ENCODE assay signal across 18 mouse cellular contexts in genomic region chr17:28286133-28286532, GRCm38 (mm10). TPM values are rescaled to one million over a fixed set of nuclear protein-coding genes. Genes with fewer than 3 reads are reported as not detected.
DNase-seq lines count a peak whose midpoint lies in the region; ATAC-seq and TF ChIP-seq lines count a peak whose summit lies in the region.
"Had no signal": no experiment of that assay in that cellular context is flagged by ENCODE, and none has a peak within 500 bp of the region (broad histone marks: within the 10 kb centered on the region; RNA-seq: fewer than 3 reads in every experiment).

No protein-coding gene starts in this region.

- no peaks in the 10 kb centered on the region for H3K27me3 ChIP-seq in cerebellum, adult 2 months (ENCODE audit: control insufficient read depth, insufficient read depth, low read length)
- no peaks in the 10 kb centered on the region for H3K27me3 ChIP-seq in hindbrain, embryonic 13.5 days
- H3K27me3 ChIP-seq in hindbrain, embryonic 11.5 days (ENCODE audit: control insufficient read depth, insufficient read depth, low read length), result no peaks in the 10 kb centered on the region
- H3K27me3 ChIP-seq in midbrain, embryonic 16.5 days (ENCODE audit: control insufficient read depth, insufficient read depth, low read depth, low read length), result no peaks in the 10 kb centered on the region
- no peaks in the 10 kb centered on the region for H3K27me3 ChIP-seq in midbrain, embryonic 15.5 days (replicated peaks)
- H3K27me3 ChIP-seq: CH12.LX; heart, embryonic 12.5 days; liver, embryonic 13.5 days; lung, embryonic 15.5 days; neural tube, embryonic 12.5 days had no signal

- TF ChIP-seq CTCF in cerebellum, adult 2 months (IDR thresholded peaks at IDR 0.05; ENCODE audit: borderline replicate concordance, insufficient read depth, low read depth, low read length), result no peak

- no peak for DNase-seq in cerebellum, adult 2 months
- no peak for DNase-seq in cerebellum, adult 9-10 months
- DNase-seq in hindbrain, embryonic 11.5 days (ENCODE audit: low spot score), result no peak
- DNase-seq in MN1 (ENCODE audit: low spot score), result no peak
- no peak for DNase-seq in heart, postnatal 4 days
- DNase-seq: adrenal gland, adult 8-10 months; layer of hippocampus, postnatal 36 days; liver, embryonic 13.5 days; right cerebral cortex, postnatal 14 days; thymus, postnatal 14 days had no signal

- peak overlapping the region; percentile 13; the same call in 1 of the 2 replicates for H3K9ac ChIP-seq in hindbrain, embryonic 13.5 days
- H3K9ac ChIP-seq in hindbrain, embryonic 11.5 days (ENCODE audit: low read depth, low read length), result no peak overlapping the region
- 0 out of 2 replicates have a peak overlapping the region, but pooled peaks have one; percentile 0 for H3K9ac ChIP-seq in midbrain, embryonic 16.5 days (ENCODE audit: low read depth, low read length)
- H3K9ac ChIP-seq in midbrain, embryonic 15.5 days, result no peak overlapping the region
- H3K9ac ChIP-seq: heart, embryonic 12.5 days; liver, embryonic 13.5 days; lung, embryonic 15.5 days; neural tube, embryonic 12.5 days had no signal

- no peak overlapping the region for H3K4me2 ChIP-seq in hindbrain, embryonic 13.5 days
- H3K4me2 ChIP-seq in hindbrain, embryonic 11.5 days (replicated peaks; ENCODE audit: low read depth, low read length), result no peak overlapping the region
- H3K4me2 ChIP-seq in midbrain, embryonic 16.5 days (ENCODE audit: low read length), result no peak overlapping the region
- H3K4me2 ChIP-seq in midbrain, embryonic 15.5 days, result no peak overlapping the region
- H3K4me2 ChIP-seq: heart, embryonic 12.5 days; liver, embryonic 13.5 days; lung, embryonic 15.5 days; neural tube, embryonic 12.5 days had no signal

- peak overlapping the region; percentile 3; the same call in 1 of the 2 replicates for H3K27ac ChIP-seq in cerebellum, adult 2 months (ENCODE audit: insufficient read depth, low read length)
- H3K27ac ChIP-seq in hindbrain, embryonic 13.5 days, result no peak overlapping the region
- no peak overlapping the region; the same call in 1 of the 2 replicates for H3K27ac ChIP-seq in hindbrain, embryonic 11.5 days (ENCODE audit: low read depth, low read length)
- no peak overlapping the region for H3K27ac ChIP-seq in midbrain, embryonic 16.5 days (ENCODE audit: low read length)
- H3K27ac ChIP-seq in midbrain, embryonic 15.5 days, result no peak overlapping the region
- H3K27ac ChIP-seq: liver, embryonic 13.5 days; lung, embryonic 15.5 days; neural tube, embryonic 12.5 days had no signal

- no peak for ATAC-seq in hindbrain, embryonic 13.5 days (ENCODE audit: low FRiP score)
- no peak for ATAC-seq in hindbrain, embryonic 11.5 days (ENCODE audit: low FRiP score)
- ATAC-seq in midbrain, embryonic 16.5 days, result no peak
- ATAC-seq in midbrain, embryonic 15.5 days (replicated peaks), result no peak
- ATAC-seq: intestine, embryonic 16.5 days had no signal

- 50% methylated on average over 10 of the region's 10 CpGs for WGBS in cerebellum, adult 2 months
- 77% methylated on average over 10 of the region's 10 CpGs for WGBS in hindbrain, embryonic 13.5 days
- WGBS in hindbrain, embryonic 11.5 days, result 85% methylated on average over 10 of the region's 10 CpGs
- WGBS in midbrain, embryonic 16.5 days, result 90% methylated on average over 10 of the region's 10 CpGs
- WGBS in midbrain, embryonic 15.5 days, result 86% methylated on average over 10 of the region's 10 CpGs

- H3K4me1 ChIP-seq in cerebellum, adult 2 months (ENCODE audit: control insufficient read depth, insufficient read depth, low read length), result peaks cover 17% of the 10 kb centered on the region
- H3K4me1 ChIP-seq in hindbrain, embryonic 13.5 days (replicated peaks), result peaks cover 34% of the 10 kb centered on the region
- H3K4me1 ChIP-seq in hindbrain, embryonic 11.5 days (replicated peaks; ENCODE audit: control insufficient read depth, insufficient read depth, low read length), result peaks cover 7% of the 10 kb centered on the region; the same call in 1 of the 2 replicates
- no peaks in the 10 kb centered on the region for H3K4me1 ChIP-seq in midbrain, embryonic 16.5 days (ENCODE audit: control insufficient read depth, insufficient read depth, low read length)
- H3K4me1 ChIP-seq in midbrain, embryonic 15.5 days, result 0 out of 2 replicates have a peak, but pooled peaks cover 4% of the 10 kb centered on the region

- H3K9me3 ChIP-seq in hindbrain, embryonic 13.5 days, result no peaks in the 10 kb centered on the region
- H3K9me3 ChIP-seq in hindbrain, embryonic 11.5 days (ENCODE audit: control insufficient read depth, low read length), result no peaks in the 10 kb centered on the region
- H3K9me3 ChIP-seq in midbrain, embryonic 16.5 days (replicated peaks; ENCODE audit: control insufficient read depth, low read length, poor library complexity, severe bottlenecking), result no peaks in the 10 kb centered on the region
- H3K9me3 ChIP-seq in midbrain, embryonic 15.5 days, result no peaks in the 10 kb centered on the region
- H3K9me3 ChIP-seq: heart, embryonic 12.5 days; liver, embryonic 13.5 days; lung, embryonic 15.5 days; neural tube, embryonic 12.5 days had no signal

- no peak for TF ChIP-seq POLR2A in cerebellum, adult 2 months (IDR thresholded peaks at IDR 0.05; ENCODE audit: borderline replicate concordance, insufficient read depth, low read length)

- H3K4me3 ChIP-seq in cerebellum, adult 2 months (replicated peaks; ENCODE audit: insufficient read depth, low read depth, low read length), result no peak overlapping the region
- H3K4me3 ChIP-seq in hindbrain, embryonic 13.5 days, result no peak overlapping the region
- H3K4me3 ChIP-seq in hindbrain, embryonic 11.5 days (ENCODE audit: low read depth, low read length), result no peak overlapping the region
- no peak overlapping the region for H3K4me3 ChIP-seq in midbrain, embryonic 16.5 days (ENCODE audit: low read depth, low read length)
- no peak overlapping the region for H3K4me3 ChIP-seq in midbrain, embryonic 15.5 days
- H3K4me3 ChIP-seq: heart, embryonic 12.5 days; liver, embryonic 13.5 days; lung, embryonic 15.5 days; neural tube, embryonic 12.5 days had no signal

- H3K36me3 ChIP-seq in hindbrain, embryonic 13.5 days, result no peaks in the 10 kb centered on the region
- H3K36me3 ChIP-seq in hindbrain, embryonic 11.5 days (ENCODE audit: control insufficient read depth, insufficient read depth, low read length), result no peaks in the 10 kb centered on the region
- H3K36me3 ChIP-seq in midbrain, embryonic 16.5 days (ENCODE audit: control insufficient read depth, insufficient read depth, low read length), result no peaks in the 10 kb centered on the region
- no peaks in the 10 kb centered on the region for H3K36me3 ChIP-seq in midbrain, embryonic 15.5 days (replicated peaks)
- H3K36me3 ChIP-seq: lung, embryonic 15.5 days; neural tube, embryonic 12.5 days had no signal

RNA-seq across cellular contexts. Expression of gene Fance, which starts 27.2 kb away (rescaled TPM):
- polyA plus RNA-seq in cerebellum, adult 2 months (2012; rRNA removed), result 16.5 and 18.4 TPM in 2 replicates
- polyA plus RNA-seq in hindbrain, embryonic 13.5 days (2015; fragmentation: Nextera tagmentation; extraction: Ambion mirVana), result 21.9 and 24.2 TPM in 2 replicates
- polyA plus RNA-seq in hindbrain, embryonic 11.5 days (2014; fragmentation: Nextera tagmentation; extraction: Ambion mirVana), result 18.7 and 22.5 TPM in 2 replicates
- polyA plus RNA-seq in midbrain, embryonic 16.5 days (2015; fragmentation: Nextera tagmentation; extraction: Ambion mirVana), result 25.2 and 26.3 TPM in 2 replicates
- polyA plus RNA-seq in midbrain, embryonic 15.5 days (2015; fragmentation: Nextera tagmentation; extraction: Ambion mirVana), result 27.8 and 28.5 TPM in 2 replicates
- 10 to 100 TPM; 18.7 to 19.4 TPM for total RNA-seq in heart, postnatal 4 days (2021)

RNA-seq across cellular contexts. Expression of gene Rpl10a, which starts 42.1 kb away (rescaled TPM):
- polyA plus RNA-seq in cerebellum, adult 2 months (2012; rRNA removed), result 808 and 827 TPM in 2 replicates
- 336 and 366 TPM in 2 replicates for polyA plus RNA-seq in hindbrain, embryonic 13.5 days (2015; fragmentation: Nextera tagmentation; extraction: Ambion mirVana)
- 445 and 475 TPM in 2 replicates for polyA plus RNA-seq in hindbrain, embryonic 11.5 days (2014; fragmentation: Nextera tagmentation; extraction: Ambion mirVana)
- 304 and 312 TPM in 2 replicates for polyA plus RNA-seq in midbrain, embryonic 16.5 days (2015; fragmentation: Nextera tagmentation; extraction: Ambion mirVana)
- polyA plus RNA-seq in midbrain, embryonic 15.5 days (2015; fragmentation: Nextera tagmentation; extraction: Ambion mirVana), result 307 and 313 TPM in 2 replicates
- total RNA-seq in heart, postnatal 4 days (2021), result 100 to 1,000 TPM; 663 to 665 TPM

RNA-seq across cellular contexts. Expression of gene Ppard, which starts 53.6 kb away (rescaled TPM):
- polyA plus RNA-seq in cerebellum, adult 2 months (2012; rRNA removed), result 26.8 and 27.1 TPM in 2 replicates
- 1.5 and 2.1 TPM in 2 replicates for polyA plus RNA-seq in hindbrain, embryonic 13.5 days (2015; fragmentation: Nextera tagmentation; extraction: Ambion mirVana)
- polyA plus RNA-seq in hindbrain, embryonic 11.5 days (2014; fragmentation: Nextera tagmentation; extraction: Ambion mirVana), result 1.7 and 3.5 TPM in 2 replicates
- polyA plus RNA-seq in midbrain, embryonic 16.5 days (2015; fragmentation: Nextera tagmentation; extraction: Ambion mirVana), result 1.2 and 1.6 TPM in 2 replicates
- 1.8 TPM in 2 replicates for polyA plus RNA-seq in midbrain, embryonic 15.5 days (2015; fragmentation: Nextera tagmentation; extraction: Ambion mirVana)
- 10 to 100 TPM; 21.9 to 22.3 TPM for total RNA-seq in heart, postnatal 4 days (2021)

Comparison
In these comparisons a context has a peak if more than half of its experiments do, and no peak if none do; other contexts are left out.
1. H3K9ac ChIP-seq: peak in hindbrain, embryonic 13.5 days (single experiment) and midbrain, embryonic 16.5 days (single experiment); none in hindbrain, embryonic 11.5 days (single experiment) and midbrain, embryonic 15.5 days (single experiment).